Mouse (Mus musculus) small intestine, adult 2 months (tissue): ENCODE measurements at regions not wholly inside any gene's neighbourhood (a gene's known extent, or its start where the extent isn't known, plus 50 kb on each side); places are given as distances from the start of the nearest gene placed in this dataset.

Experiments
- H3K27ac ChIP-seq: fragments of 200-500 bp; 2 replicates; pipeline ENCODE4 v1.5.1; 2012; ENCODE audit warnings: low read depth, low read length, control low read depth, inconsistent platforms; ENCODE audit not compliant: insufficient read depth
- H3K27me3 ChIP-seq: fragments of 200-500 bp; 2 replicates; pipeline ENCODE4 v1.6.1; 2012; ENCODE audit warnings: mild to moderate bottlenecking, moderate library complexity, low read length, inconsistent platforms; ENCODE audit not compliant: control insufficient read depth, insufficient read depth
- H3K36me3 ChIP-seq: fragments of 200-500 bp; 2 replicates; pipeline ENCODE4 v1.6.1; 2012; ENCODE audit warnings: mild to moderate bottlenecking, low read length, control low read depth, inconsistent platforms; ENCODE audit not compliant: control insufficient read depth, insufficient read depth
- H3K4me1 ChIP-seq: fragments of 200-500 bp; 2 replicates; pipeline ENCODE4 v1.6.1; 2012; ENCODE audit warnings: low read length, inconsistent platforms, mixed read lengths; ENCODE audit not compliant: control insufficient read depth, insufficient read depth, insufficient read length
- H3K4me3 ChIP-seq: fragments of 200-500 bp; 2 replicates; pipeline ENCODE4 v1.5.1; 2012; ENCODE audit warnings: low read depth, mild to moderate bottlenecking, control low read depth, inconsistent platforms, low read length, moderate library complexity
- CTCF ChIP-seq: fragments of 200-500 bp; IDR thresholded peaks from 2 replicates; pipeline ENCODE4 v1.5.1; 2012; ENCODE audit warnings: low read depth, mild to moderate bottlenecking, control low read depth, inconsistent platforms, low read length, moderate library complexity, mixed read lengths; ENCODE audit not compliant: insufficient replicate concordance, insufficient read length; ENCODE audit errors: extremely low read depth
- POLR2A ChIP-seq: fragments of 200-500 bp; IDR thresholded peaks from 2 replicates; pipeline ENCODE4 v1.6.1; 2012; ENCODE audit warnings: low read depth, mild to moderate bottlenecking, control low read depth, inconsistent platforms, low read length, moderate library complexity
- WGBS: fragments of 180-500 bp; shearing (Covaris S2); methylation state at CpG from one replicate; pipeline ENCODE4 v1.1.7; 2018; 5-methylcytosine and 5-hydroxymethylcytosine counted together

DNA sequence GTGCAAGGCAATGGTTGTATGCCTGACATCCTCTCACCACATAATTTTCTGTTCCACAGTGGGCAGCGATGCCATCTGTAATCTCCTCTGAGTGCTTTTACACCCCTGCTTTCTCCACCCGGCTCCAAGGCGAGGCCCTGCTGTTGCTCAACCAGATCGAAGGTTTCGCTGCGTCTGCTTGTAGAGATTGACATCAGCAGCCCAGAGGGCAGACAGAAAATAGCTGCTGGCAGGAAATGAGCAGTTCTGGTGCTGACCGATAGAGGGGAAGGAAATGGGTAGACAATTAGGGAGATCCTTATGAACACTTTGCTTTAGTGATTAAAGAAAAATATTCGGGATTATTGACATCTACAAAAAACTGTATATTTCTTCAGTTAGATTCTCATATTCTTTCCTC is 155.3 kb upstream of the Prickle1 start:
- H3K27me3 ChIP-seq, result no peaks in the 10 kb centered on the region
- no peak for TF ChIP-seq POLR2A
- TF ChIP-seq CTCF, result no peak
- 14% methylated on average over 8 of the region's 8 CpGs for WGBS

DNA sequence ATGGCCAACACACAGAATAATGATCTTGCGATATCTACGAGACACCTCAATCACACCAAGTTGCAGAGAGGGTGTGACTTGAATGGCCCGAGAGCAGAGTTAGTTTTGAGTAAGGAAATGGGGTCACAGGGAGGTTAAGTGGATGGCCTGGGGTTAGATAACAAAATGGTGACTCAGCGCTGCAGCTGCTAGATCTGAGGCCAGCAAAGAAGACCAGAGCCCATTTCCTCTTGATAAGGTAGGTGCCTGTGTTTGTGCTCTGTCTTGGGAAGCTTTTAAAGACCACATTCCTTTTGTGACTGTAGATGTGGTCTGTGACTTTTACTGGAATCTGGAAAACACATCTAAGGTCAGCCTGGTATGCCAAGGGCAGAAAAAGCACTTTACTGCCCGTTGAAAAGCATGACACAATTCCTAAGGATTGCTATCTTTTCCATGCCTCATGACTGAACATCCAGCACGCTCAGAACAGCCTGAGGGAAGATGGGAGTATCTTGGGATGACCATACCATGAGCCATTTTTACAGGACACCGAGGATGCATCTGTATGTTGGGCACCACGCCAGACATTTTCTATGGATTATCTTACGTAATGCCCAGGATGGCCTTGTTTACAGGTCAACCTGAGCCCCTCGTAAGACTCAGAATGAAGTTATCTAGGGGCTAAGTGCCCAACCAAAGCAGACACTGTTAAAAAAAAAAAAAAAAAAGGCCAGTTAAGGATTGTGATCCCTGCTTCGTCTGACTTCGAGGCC is 148.7 kb upstream of the Prickle1 start:
- 42% methylated on average over 12 of the region's 12 CpGs for WGBS
- Histone ChIP-seq H3K36me3 (no peaks in the 10 kb centered on the region), H3K27ac (no peak overlapping the region), H3K27me3 (no peaks in the 10 kb centered on the region), H3K4me3 (no peak overlapping the region), H3K4me1 (no peaks in the 10 kb centered on the region)
- TF ChIP-seq POLR2A (no peak), CTCF (no peak)

More for the DNA sequence above, 155.3 kb upstream of the Prickle1 start:
- Histone ChIP-seq H3K4me3 (no peak overlapping the region), H3K36me3 (no peaks in the 10 kb centered on the region), H3K4me1 (no peaks in the 10 kb centered on the region), H3K27ac (no peak overlapping the region)

GRCm38 (mm10) chr15:93733731-93734510 is 138.2 kb upstream of the Prickle1 start:
- H3K27ac ChIP-seq, result no peak overlapping the region
- no peaks in the 10 kb centered on the region for H3K36me3 ChIP-seq
- no peaks in the 10 kb centered on the region for H3K27me3 ChIP-seq
- TF ChIP-seq CTCF, result no peak
- TF ChIP-seq POLR2A, result no peak
- 70% methylated on average over 18 of the region's 18 CpGs for WGBS
- no peaks in the 10 kb centered on the region for H3K4me1 ChIP-seq
- no peak overlapping the region for H3K4me3 ChIP-seq

- 74% methylated on average over 5 of the region's 5 CpGs for WGBS
- Histone ChIP-seq H3K4me1 (no peaks in the 10 kb centered on the region), H3K27ac (no peak overlapping the region), H3K4me3 (no peak overlapping the region), H3K36me3 (no peaks in the 10 kb centered on the region), H3K27me3 (no peaks in the 10 kb centered on the region)
- TF ChIP-seq POLR2A (no peak), CTCF (no peak)
Measured at GRCm38 (mm10) chr15:93732825-93733224, 137.1 kb upstream of the Prickle1 start.

- Histone ChIP-seq H3K4me1 (no peaks in the 10 kb centered on the region), H3K4me3 (no peak overlapping the region), H3K27me3 (no peaks in the 10 kb centered on the region), H3K27ac (no peak overlapping the region), H3K36me3 (no peaks in the 10 kb centered on the region)
- TF ChIP-seq CTCF (no peak), POLR2A (no peak)
- WGBS, result 54% methylated on average over 6 of the region's 6 CpGs
Measured at GRCm38 (mm10) chr15:93731161-93731560, 135.5 kb upstream of the Prickle1 start.

DNA sequence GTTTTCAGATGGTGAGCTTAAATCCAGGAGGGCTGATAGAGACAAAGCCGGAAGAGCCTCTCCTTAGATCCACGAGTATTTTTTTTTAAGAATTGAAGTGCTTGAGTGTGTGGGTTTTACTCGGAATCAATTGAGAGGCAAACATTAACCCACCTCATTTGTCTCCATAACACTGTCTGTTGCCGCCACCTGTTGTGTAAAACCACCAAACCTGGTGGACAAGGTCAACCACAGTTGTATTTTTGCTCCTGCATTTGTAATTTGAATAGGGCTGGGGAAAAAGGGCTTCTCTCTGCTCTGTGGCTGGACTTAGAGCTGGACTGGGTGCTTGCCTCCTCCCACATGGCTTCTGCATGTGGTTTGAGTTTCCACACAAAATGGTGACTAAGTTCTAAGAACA is 119.8 kb upstream of the Prickle1 start:
- no peak overlapping the region for H3K27ac ChIP-seq
- no peaks in the 10 kb centered on the region for H3K36me3 ChIP-seq
- H3K4me1 ChIP-seq, result no peaks in the 10 kb centered on the region; the same call in 1 of the 2 replicates
- no peaks in the 10 kb centered on the region for H3K27me3 ChIP-seq
- H3K4me3 ChIP-seq, result no peak overlapping the region
- 48% methylated on average over 4 of the region's 4 CpGs for WGBS
- TF ChIP-seq CTCF (no peak), POLR2A (no peak)

GRCm38 (mm10) chr15:93713428-93713827 is 117.7 kb upstream of the Prickle1 start:
- no peaks in the 10 kb centered on the region for H3K36me3 ChIP-seq
- WGBS, result 52% methylated on average over 7 of the region's 7 CpGs
- H3K4me3 ChIP-seq, result no peak overlapping the region
- H3K27ac ChIP-seq, result no peak overlapping the region
- TF ChIP-seq CTCF (no peak), POLR2A (no peak)
- no peaks in the 10 kb centered on the region for H3K27me3 ChIP-seq
- H3K4me1 ChIP-seq, result no peaks in the 10 kb centered on the region; the same call in 1 of the 2 replicates
